Mouse (Mus musculus): Measurements from ENCODE around the gene Nrxn2. TPM values are rescaled to one million over a fixed set of nuclear protein-coding genes. Genes with fewer than 3 reads are reported as not detected.

The Nrxn2 gene
- polyA plus RNA-seq, 1 experiment, result 0.17 TPM

DNA sequence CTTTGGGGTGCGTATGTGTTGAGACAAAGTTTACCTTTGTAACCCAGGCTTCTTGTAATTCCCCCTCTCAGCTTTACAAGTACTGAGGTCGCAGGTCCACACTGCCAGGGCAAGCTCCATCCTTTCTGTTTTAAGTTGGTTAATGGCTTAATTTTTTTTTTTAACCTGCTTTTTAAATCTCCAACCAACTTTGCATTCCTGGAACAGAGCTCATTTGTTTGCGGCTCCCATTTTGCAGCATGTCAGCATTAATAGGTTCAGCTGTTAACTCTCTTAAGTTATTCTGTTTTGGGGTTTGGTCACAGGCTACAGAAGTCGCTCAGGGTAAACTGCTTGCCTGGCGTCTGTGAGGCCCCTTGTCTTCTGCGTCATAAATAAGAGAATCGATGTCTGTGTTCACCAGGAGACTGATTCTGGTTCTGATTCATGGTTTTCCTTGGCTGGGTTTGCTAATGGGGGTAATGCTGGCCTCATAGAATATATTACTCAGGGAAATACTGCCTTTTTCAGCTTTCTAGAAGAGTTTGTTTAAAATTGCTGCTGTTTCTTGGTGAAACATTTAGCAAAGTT is 141.8 kb downstream of the Nrxn2 start:
- no peak for TF ChIP-seq GATA1 (IDR thresholded peaks at IDR 0.05; ENCODE audit: low read length)

DNA sequence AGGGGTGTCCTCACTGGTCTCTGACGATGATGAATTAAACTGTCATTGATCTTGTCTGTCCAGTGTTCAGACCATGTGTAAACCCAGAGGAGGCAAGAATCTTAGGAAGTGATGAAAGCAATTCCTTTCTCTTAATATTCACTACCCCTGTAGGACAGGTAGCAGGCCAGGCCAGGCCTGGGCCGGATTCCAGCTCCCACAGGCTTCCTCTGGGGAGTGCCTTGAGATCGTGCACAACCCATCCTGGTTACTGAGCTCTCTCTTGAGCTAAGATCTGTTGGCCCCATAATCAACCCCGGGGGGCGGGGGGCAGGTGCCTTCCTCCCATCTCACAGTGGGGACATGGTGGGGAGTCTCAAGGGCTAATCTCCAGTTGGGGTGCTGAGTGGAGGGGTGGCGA is 146.6 kb downstream of the Nrxn2 start:
- no peak for TF ChIP-seq GATA1 (IDR thresholded peaks at IDR 0.05; ENCODE audit: low read length)

DNA sequence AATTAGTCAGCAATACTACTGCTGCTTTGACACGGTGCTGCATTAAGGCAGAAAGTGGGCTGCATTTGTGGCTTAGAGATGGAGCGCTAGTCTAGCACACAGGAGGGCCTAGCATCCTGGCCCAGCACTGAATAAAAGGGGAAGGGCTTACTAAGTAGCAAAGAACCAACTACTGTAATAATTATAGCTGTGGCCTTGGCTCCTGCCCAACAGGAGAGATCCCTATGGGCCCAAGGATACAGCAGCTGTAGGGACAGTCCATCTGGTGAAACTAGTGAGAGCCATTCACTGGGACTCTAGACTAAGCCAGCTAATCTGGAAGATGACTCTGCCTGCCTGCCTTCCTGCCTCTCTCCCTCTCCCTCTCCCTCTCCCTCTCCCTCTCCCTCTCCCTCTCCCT is 147.9 kb downstream of the Nrxn2 start:
- TF ChIP-seq GATA1 (IDR thresholded peaks at IDR 0.05; ENCODE audit: low read length), result no peak

DNA sequence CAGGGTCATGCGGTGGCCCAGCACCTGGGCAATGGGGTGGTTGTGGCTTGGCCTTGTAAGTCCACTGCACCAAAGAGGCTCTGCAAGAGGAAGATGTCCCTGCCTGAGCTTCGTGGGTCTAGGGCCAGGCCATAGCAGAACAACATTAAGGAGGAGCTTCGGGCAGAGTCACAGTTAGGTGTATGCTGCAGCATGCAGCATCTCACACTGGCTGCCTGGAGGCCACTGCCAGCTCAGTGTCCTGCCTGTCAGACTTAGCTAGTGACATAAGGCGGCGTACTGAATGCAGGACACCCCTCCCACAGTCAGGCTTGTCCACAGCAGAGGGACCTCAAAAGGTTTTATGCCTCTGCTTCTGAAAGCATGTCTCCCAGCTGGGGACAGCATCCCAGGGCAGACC is 150.5 kb downstream of the Nrxn2 start:
- TF ChIP-seq GATA1 (IDR thresholded peaks at IDR 0.05; ENCODE audit: low read length), result no peak

DNA sequence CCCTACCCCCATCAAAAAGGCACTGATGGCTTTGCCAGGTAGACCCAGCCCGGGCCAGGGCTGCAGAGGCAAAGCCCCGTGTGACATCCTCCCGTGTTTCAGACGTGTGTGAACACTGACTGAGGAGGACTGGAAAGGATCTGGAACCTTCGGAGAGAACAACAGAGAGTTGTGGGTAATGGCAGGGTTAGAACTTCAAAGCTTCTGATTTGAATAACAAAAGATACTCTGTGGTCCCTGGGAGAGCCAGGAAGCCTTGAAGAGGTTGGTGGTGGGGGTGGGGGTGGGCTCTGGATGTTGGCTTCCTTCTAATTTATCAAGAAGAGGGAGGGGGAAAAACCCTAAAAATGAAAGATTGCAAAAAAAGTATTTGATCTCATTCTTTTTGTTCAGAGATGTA is 151.0 kb downstream of the Nrxn2 start:
- TF ChIP-seq GATA1 (IDR thresholded peaks at IDR 0.05; ENCODE audit: low read length), result no peak

DNA sequence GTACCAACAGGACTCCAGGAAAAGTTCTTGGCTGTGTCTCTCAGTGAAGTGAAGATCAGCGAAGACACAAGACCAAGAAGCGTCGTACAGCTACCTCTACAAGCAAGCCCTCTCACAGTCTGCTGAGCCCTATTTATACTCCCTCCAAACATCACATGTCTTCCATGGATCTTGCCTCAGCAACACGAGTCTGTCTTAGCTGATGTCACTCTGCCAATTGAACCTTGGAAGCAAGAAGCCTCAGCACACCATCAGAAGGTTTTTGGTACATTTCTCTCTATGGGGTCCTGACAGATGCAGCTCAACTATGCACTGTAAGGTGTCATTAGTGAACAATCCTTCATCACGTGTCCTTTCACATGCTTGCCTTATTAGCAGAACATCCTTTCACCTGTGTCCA is 152.9 kb downstream of the Nrxn2 start:
- TF ChIP-seq GATA1 (IDR thresholded peaks at IDR 0.05; ENCODE audit: low read length), result no peak

DNA sequence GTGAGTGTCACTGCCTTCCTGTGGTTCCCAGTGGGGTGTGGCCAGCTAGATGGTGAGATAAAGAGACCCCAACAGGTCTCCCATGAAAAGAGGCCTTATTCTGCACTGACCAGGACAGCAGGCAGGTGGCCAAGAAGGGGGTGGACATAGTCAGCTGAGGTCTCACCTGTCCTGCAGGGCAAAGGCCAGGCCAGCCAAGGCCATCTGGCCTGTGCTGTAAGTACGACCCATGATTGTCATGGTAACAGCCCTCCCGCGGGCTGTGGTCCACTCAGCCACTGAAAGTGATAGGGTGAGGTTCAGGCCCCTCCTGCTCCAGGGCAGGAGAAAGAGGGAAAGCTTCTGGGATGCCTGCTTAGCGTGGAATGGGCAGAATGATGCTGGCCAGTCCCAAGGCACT is 153.5 kb downstream of the Nrxn2 start:
- no peak for TF ChIP-seq GATA1 (IDR thresholded peaks at IDR 0.05; ENCODE audit: low read length)

Other genes starting within 250 kb of the Nrxn2 start
- gene Majin, start 234.3 kb upstream of the Nrxn2 start, polyA plus RNA-seq (2012), result not detected in 2 replicates
- gene Gpha2, start 192.4 kb upstream of the Nrxn2 start, polyA plus RNA-seq (2012), result not detected in 2 replicates
- gene Ppp2r5b, start 182.9 kb upstream of the Nrxn2 start, polyA plus RNA-seq (2012), result 10.7 and 14.2 TPM in 2 replicates
- gene Atg2a, start 177.1 kb upstream of the Nrxn2 start, polyA plus RNA-seq (2012), result 43.9 and 49.6 TPM in 2 replicates
- 231 and 274 TPM in 2 replicates for gene Ehd1, start 142.0 kb upstream of the Nrxn2 start, polyA plus RNA-seq (2012)
- gene Cdc42bpg, start 112.3 kb upstream of the Nrxn2 start, polyA plus RNA-seq (2012), result 10.8 and 12.9 TPM in 2 replicates
- gene Men1, start 83.8 kb upstream of the Nrxn2 start, polyA plus RNA-seq (2012), result 158 and 188 TPM in 2 replicates
- gene Map4k2, start 77.6 kb upstream of the Nrxn2 start, polyA plus RNA-seq (2012), result 24.6 and 36.1 TPM in 2 replicates
- 2,071 and 2,221 TPM in 2 replicates for gene Sf1, start 55.0 kb upstream of the Nrxn2 start, polyA plus RNA-seq (2012)
- gene Pygm, start 34.3 kb upstream of the Nrxn2 start, polyA plus RNA-seq (2012), result 0.43 and 1.0 TPM in 2 replicates
- 21.2 and 28.0 TPM in 2 replicates for gene Rasgrp2, start 19.4 kb upstream of the Nrxn2 start, polyA plus RNA-seq (2012)
- gene Slc22a12, start 124.3 kb downstream of the Nrxn2 start, polyA plus RNA-seq (2012), result not detected in 2 replicates